Mouse (Mus musculus): ENCODE data around the gene Ppp1r21. TPM values are rescaled to one million over a fixed set of nuclear protein-coding genes. Genes with fewer than 3 reads are reported as not detected.

Ppp1r21 gene
- total and polyA plus RNA-seq, 3 experiments: 4.6 to 33.5 (median 31.8) TPM

GRCm38 (mm10) chr17:88498090-88498682 is 31.7 kb upstream of the Ppp1r21 start:
- H3K27me3 ChIP-seq (ENCODE audit: insufficient read depth, low read length): no peaks in the 10 kb centered on the region
- no peaks in the 10 kb centered on the region for H3K9me3 ChIP-seq (replicated peaks)
- ATAC-seq (ENCODE audit: extremely low read depth, insufficient number of reproducible peaks, low FRiP score, poor library complexity, severe bottlenecking) (no peak), DNase-seq (ENCODE audit: low spot score) (no peak)
- H3K4me3 ChIP-seq (ENCODE audit: low read depth, low read length): no peak overlapping the region
- no peak for TF ChIP-seq POLR2AphosphoS5 (IDR thresholded peaks at IDR 0.05; ENCODE audit: insufficient replicate concordance, low read depth, low read length)
- TF ChIP-seq TAL1 (conservative IDR thresholded peaks at IDR 0.05; ENCODE audit: low read depth, low read length): no peak
- no peak for TF ChIP-seq CTCF (IDR thresholded peaks at IDR 0.05; ENCODE audit: low read depth, low read length)
- TF ChIP-seq GATA1 (IDR thresholded peaks at IDR 0.05; ENCODE audit: borderline replicate concordance, low read length): no peak
- no peak for TF ChIP-seq GATA2 (IDR thresholded peaks at IDR 0.05; ENCODE audit: borderline replicate concordance, low read depth, low read length)
- H3K4me1 ChIP-seq (ENCODE audit: insufficient read depth, low read depth, low read length): no peaks in the 10 kb centered on the region
- peaks cover 33% of the 10 kb centered on the region for H3K36me3 ChIP-seq (replicated peaks)

GRCm38 (mm10) chr17:88504056-88504455 is 25.9 kb upstream of the Ppp1r21 start:
- TF ChIP-seq POLR2AphosphoS5 (IDR thresholded peaks at IDR 0.05; ENCODE audit: insufficient replicate concordance, low read depth, low read length): no peak
- TF ChIP-seq GATA2 (IDR thresholded peaks at IDR 0.05; ENCODE audit: borderline replicate concordance, low read depth, low read length): no peak
- no peak for TF ChIP-seq GATA1 (IDR thresholded peaks at IDR 0.05; ENCODE audit: borderline replicate concordance, low read length)
- TF ChIP-seq CTCF (IDR thresholded peaks at IDR 0.05; ENCODE audit: low read depth, low read length): no peak
- no peak for TF ChIP-seq TAL1 (conservative IDR thresholded peaks at IDR 0.05; ENCODE audit: low read depth, low read length)
- Histone ChIP-seq H3K4me1 (ENCODE audit: insufficient read depth, low read depth, low read length) (peaks cover 8% of the 10 kb centered on the region), H3K4me3 (ENCODE audit: low read depth, low read length) (no peak overlapping the region), H3K9me3 (replicated peaks) (no peaks in the 10 kb centered on the region), H3K27me3 (ENCODE audit: insufficient read depth, low read length) (no peaks in the 10 kb centered on the region), H3K36me3 (replicated peaks) (peaks cover 12% of the 10 kb centered on the region)
- no peak for DNase-seq (ENCODE audit: low spot score)
- ATAC-seq (ENCODE audit: extremely low read depth, insufficient number of reproducible peaks, low FRiP score, poor library complexity, severe bottlenecking): no peak

- Histone ChIP-seq H3K27me3 (ENCODE audit: insufficient read depth, low read length) (no peaks in the 10 kb centered on the region), H3K36me3 (replicated peaks) (peaks cover 7% of the 10 kb centered on the region), H3K9me3 (replicated peaks) (no peaks in the 10 kb centered on the region), H3K4me3 (ENCODE audit: low read depth, low read length) (no peak overlapping the region), H3K4me1 (ENCODE audit: insufficient read depth, low read depth, low read length) (peaks cover 11% of the 10 kb centered on the region)
- DNase-seq (ENCODE audit: low spot score) (no peak), ATAC-seq (ENCODE audit: extremely low read depth, insufficient number of reproducible peaks, low FRiP score, poor library complexity, severe bottlenecking) (no peak)
- TF ChIP-seq GATA1 (IDR thresholded peaks at IDR 0.05; ENCODE audit: borderline replicate concordance, low read length) (no peak), POLR2AphosphoS5 (IDR thresholded peaks at IDR 0.05; ENCODE audit: insufficient replicate concordance, low read depth, low read length) (no peak), TAL1 (conservative IDR thresholded peaks at IDR 0.05; ENCODE audit: low read depth, low read length) (no peak), CTCF (IDR thresholded peaks at IDR 0.05; ENCODE audit: low read depth, low read length) (no peak)
Observed at GRCm38 (mm10) chr17:88505275-88505723, 24.6 kb upstream of the Ppp1r21 start.

GRCm38 (mm10) chr17:88505941-88506340 is 24.0 kb upstream of the Ppp1r21 start:
- TF ChIP-seq POLR2AphosphoS5 (IDR thresholded peaks at IDR 0.05; ENCODE audit: insufficient replicate concordance, low read depth, low read length): no peak
- TF ChIP-seq TAL1 (conservative IDR thresholded peaks at IDR 0.05; ENCODE audit: low read depth, low read length): no peak
- no peak for TF ChIP-seq GATA1 (IDR thresholded peaks at IDR 0.05; ENCODE audit: borderline replicate concordance, low read length)
- TF ChIP-seq GATA2 (IDR thresholded peaks at IDR 0.05; ENCODE audit: borderline replicate concordance, low read depth, low read length): no peak
- TF ChIP-seq CTCF (IDR thresholded peaks at IDR 0.05; ENCODE audit: low read depth, low read length): no peak
- no peaks in the 10 kb centered on the region for H3K9me3 ChIP-seq (replicated peaks)
- no peak for ATAC-seq (ENCODE audit: extremely low read depth, insufficient number of reproducible peaks, low FRiP score, poor library complexity, severe bottlenecking)

GRCm38 (mm10) chr17:88507376-88507775 is 22.5 kb upstream of the Ppp1r21 start:
- TF ChIP-seq CTCF (IDR thresholded peaks at IDR 0.05; ENCODE audit: low read depth, low read length) (no peak), GATA1 (IDR thresholded peaks at IDR 0.05; ENCODE audit: borderline replicate concordance, low read length) (no peak), TAL1 (conservative IDR thresholded peaks at IDR 0.05; ENCODE audit: low read depth, low read length) (no peak), GATA2 (IDR thresholded peaks at IDR 0.05; ENCODE audit: borderline replicate concordance, low read depth, low read length) (no peak), POLR2AphosphoS5 (IDR thresholded peaks at IDR 0.05; ENCODE audit: insufficient replicate concordance, low read depth, low read length) (no peak)
- DNase-seq (ENCODE audit: low spot score): no peak
- Histone ChIP-seq H3K4me3 (ENCODE audit: low read depth, low read length) (no peak overlapping the region), H3K4me1 (ENCODE audit: insufficient read depth, low read depth, low read length) (peaks cover 19% of the 10 kb centered on the region), H3K27me3 (ENCODE audit: insufficient read depth, low read length) (no peaks in the 10 kb centered on the region), H3K9me3 (replicated peaks) (no peaks in the 10 kb centered on the region), H3K36me3 (replicated peaks) (peaks cover 7% of the 10 kb centered on the region)
- ATAC-seq (ENCODE audit: extremely low read depth, insufficient number of reproducible peaks, low FRiP score, poor library complexity, severe bottlenecking): no peak

More at GRCm38 (mm10) chr17:88505941-88506340, 24.0 kb upstream of the Ppp1r21 start:
- Histone ChIP-seq H3K27me3 (ENCODE audit: insufficient read depth, low read length) (no peaks in the 10 kb centered on the region), H3K4me3 (ENCODE audit: low read depth, low read length) (no peak overlapping the region), H3K4me1 (ENCODE audit: insufficient read depth, low read depth, low read length) (peaks cover 14% of the 10 kb centered on the region), H3K36me3 (replicated peaks) (peaks cover 7% of the 10 kb centered on the region)
- DNase-seq (ENCODE audit: low spot score): no peak

GRCm38 (mm10) chr17:88508846-88509508 is 20.9 kb upstream of the Ppp1r21 start:
- DNase-seq (ENCODE audit: low spot score) (peak; percentile 41), ATAC-seq (ENCODE audit: extremely low read depth, insufficient number of reproducible peaks, low FRiP score, poor library complexity, severe bottlenecking) (peak; percentile 84)
- no peaks in the 10 kb centered on the region for H3K27me3 ChIP-seq (ENCODE audit: insufficient read depth, low read length)
- no peak overlapping the region for H3K4me3 ChIP-seq (ENCODE audit: low read depth, low read length)
- no peaks in the 10 kb centered on the region for H3K9me3 ChIP-seq (replicated peaks)
- peaks cover 19% of the 10 kb centered on the region for H3K4me1 ChIP-seq (ENCODE audit: insufficient read depth, low read depth, low read length)
- TF ChIP-seq GATA1 (IDR thresholded peaks at IDR 0.05; ENCODE audit: borderline replicate concordance, low read length) (no peak), CTCF (IDR thresholded peaks at IDR 0.05; ENCODE audit: low read depth, low read length) (no peak), GATA2 (IDR thresholded peaks at IDR 0.05; ENCODE audit: borderline replicate concordance, low read depth, low read length) (no peak), TAL1 (conservative IDR thresholded peaks at IDR 0.05; ENCODE audit: low read depth, low read length) (no peak), POLR2AphosphoS5 (IDR thresholded peaks at IDR 0.05; ENCODE audit: insufficient replicate concordance, low read depth, low read length) (no peak)
- H3K36me3 ChIP-seq (replicated peaks): peaks cover 7% of the 10 kb centered on the region
